Comparison of ENCODE assay signal across 13 mouse cellular contexts in genomic region chr7:144254674-144255246, GRCm38 (mm10).
DNase-seq lines count a peak whose midpoint lies in the region; ATAC-seq lines count a peak whose summit lies in the region.
"Had no signal": no experiment of that assay in that cellular context is flagged by ENCODE, and none has a peak within 500 bp of the region (broad histone marks: within the 10 kb centered on the region; RNA-seq: fewer than 3 reads in every experiment).

No protein-coding gene starts in this region.

- no peak overlapping the region for H3K9ac ChIP-seq in hindbrain, embryonic 12.5 days
- H3K9ac ChIP-seq: heart, embryonic 13.5 days; limb, embryonic 15.5 days had no signal

- peaks cover 5% of the 10 kb centered on the region for H3K4me1 ChIP-seq in hindbrain, embryonic 12.5 days
- peaks cover 16% of the 10 kb centered on the region for H3K4me1 ChIP-seq in hindbrain, embryonic 10.5 days (replicated peaks)
- H3K4me1 ChIP-seq in forebrain, embryonic 10.5 days = peaks cover 19% of the 10 kb centered on the region
- H3K4me1 ChIP-seq: heart, embryonic 13.5 days; limb, embryonic 15.5 days had no signal

- WGBS in hindbrain, embryonic 12.5 days = 41% methylated on average over 8 of the region's 8 CpGs
- 41% methylated on average over 8 of the region's 8 CpGs for WGBS in hindbrain, embryonic 10.5 days
- 35% methylated on average over 8 of the region's 8 CpGs for WGBS in forebrain, embryonic 10.5 days

- DNase-seq in hindbrain, embryonic 10.5 days (ENCODE audit: low spot score) = no peak
- DNase-seq in NIH3T3 (ENCODE audit: low read depth) = peak; percentile 16
- DNase-seq in forebrain, embryonic 10.5 days (ENCODE audit: extremely low spot score, low spot score) = no peak
- DNase-seq in mesoderm, embryonic 11.5 days (ENCODE audit: low read depth, low spot score) = peak; percentile 41
- DNase-seq in ovary, postnatal 10 days (ENCODE audit: low spot score) = no peak
- DNase-seq in cerebellum, adult 8-10 months = no peak
- no peak for DNase-seq in layer of hippocampus, postnatal 14 days (ENCODE audit: low spot score in 2 of 2)
- DNase-seq: layer of hippocampus, adult 9-11 months had no signal

- no peaks in the 10 kb centered on the region for H3K36me3 ChIP-seq in hindbrain, embryonic 12.5 days
- no peaks in the 10 kb centered on the region for H3K36me3 ChIP-seq in hindbrain, embryonic 10.5 days
- no peaks in the 10 kb centered on the region for H3K36me3 ChIP-seq in forebrain, embryonic 10.5 days (replicated peaks)
- H3K36me3 ChIP-seq: heart, embryonic 13.5 days; limb, embryonic 15.5 days had no signal

- no peak overlapping the region for H3K4me2 ChIP-seq in hindbrain, embryonic 12.5 days (replicated peaks)
- H3K4me2 ChIP-seq: heart, embryonic 13.5 days; limb, embryonic 15.5 days had no signal

- ATAC-seq in hindbrain, embryonic 12.5 days (ENCODE audit: low FRiP score) = peak; percentile 66; the same call in 1 of the 2 replicates
- ATAC-seq: inflammation-experienced regulatory T-cells, adult 6 months had no signal

- H3K27ac ChIP-seq in hindbrain, embryonic 12.5 days = no peak overlapping the region
- no peak overlapping the region for H3K27ac ChIP-seq in hindbrain, embryonic 10.5 days
- H3K27ac ChIP-seq in forebrain, embryonic 10.5 days = peak overlapping the region; percentile 62
- H3K27ac ChIP-seq: heart, embryonic 13.5 days; limb, embryonic 15.5 days; stomach, postnatal 0 days had no signal

- no peaks in the 10 kb centered on the region for H3K9me3 ChIP-seq in hindbrain, embryonic 12.5 days (replicated peaks)
- no peaks in the 10 kb centered on the region for H3K9me3 ChIP-seq in hindbrain, embryonic 10.5 days
- H3K9me3 ChIP-seq in forebrain, embryonic 10.5 days = no peaks in the 10 kb centered on the region
- H3K9me3 ChIP-seq: heart, embryonic 13.5 days; limb, embryonic 15.5 days had no signal

- H3K4me3 ChIP-seq in hindbrain, embryonic 12.5 days = no peak overlapping the region
- no peak overlapping the region for H3K4me3 ChIP-seq in hindbrain, embryonic 10.5 days
- peak overlapping the region; percentile 20 for H3K4me3 ChIP-seq in forebrain, embryonic 10.5 days
- H3K4me3 ChIP-seq: heart, embryonic 13.5 days; limb, embryonic 15.5 days had no signal

- H3K27me3 ChIP-seq in hindbrain, embryonic 12.5 days = no peaks in the 10 kb centered on the region
- H3K27me3 ChIP-seq in hindbrain, embryonic 10.5 days (ENCODE audit: insufficient read depth, poor library complexity, severe bottlenecking) = no peaks in the 10 kb centered on the region
- H3K27me3 ChIP-seq in forebrain, embryonic 10.5 days (ENCODE audit: poor library complexity, severe bottlenecking) = no peaks in the 10 kb centered on the region
- H3K27me3 ChIP-seq: limb, embryonic 15.5 days had no signal

Comparison
In these comparisons a context has a peak if more than half of its experiments do, and no peak if none do; other contexts are left out.
1. DNase-seq: peak in NIH3T3 (single experiment) and mesoderm, embryonic 11.5 days (single experiment); none in hindbrain, embryonic 10.5 days (single experiment), forebrain, embryonic 10.5 days (single experiment), ovary, postnatal 10 days (single experiment), cerebellum, adult 8-10 months (single experiment) and layer of hippocampus, postnatal 14 days (0 of 2).